Mouse (Mus musculus): ENCODE measurements around the gene Prcd. TPM values are rescaled to one million over a fixed set of nuclear protein-coding genes. Genes with fewer than 3 reads are reported as not detected.
"Not testable (repeated sequence)": the region's sequence is repeated elsewhere in the genome, so short reads cannot be mapped to it uniquely, and the experiment has no call there.

Prcd gene
- polyA plus RNA-seq, 1 experiment from 2014 or later = 1.7 TPM

GRCm38 (mm10) chr11:116674616-116675379 is 21.5 kb downstream of the Prcd start:
- 62% methylated on average over 7 of the region's 7 CpGs for WGBS
- H3K4me2 ChIP-seq (ENCODE audit: low read length) = no peak overlapping the region
- no peaks in the 10 kb centered on the region for H3K9me3 ChIP-seq (replicated peaks; ENCODE audit: control insufficient read depth, low read length)
- no peaks in the 10 kb centered on the region for H3K27me3 ChIP-seq (replicated peaks; ENCODE audit: control insufficient read depth, insufficient read depth, low read length)
- H3K27ac ChIP-seq (ENCODE audit: low read depth, low read length) = no peak overlapping the region
- no peak overlapping the region for H3K9ac ChIP-seq (ENCODE audit: low read length)
- peaks cover 9% of the 10 kb centered on the region for H3K4me1 ChIP-seq (ENCODE audit: control insufficient read depth, insufficient read depth, low read length)
- DNase-seq (ENCODE audit: low spot score) (no peak), ATAC-seq (no peak)
- H3K4me3 ChIP-seq (ENCODE audit: low read depth, low read length) = no peak overlapping the region
- H3K36me3 ChIP-seq (ENCODE audit: control insufficient read depth, insufficient read depth, low read length) = peaks cover 63% of the 10 kb centered on the region

DNA sequence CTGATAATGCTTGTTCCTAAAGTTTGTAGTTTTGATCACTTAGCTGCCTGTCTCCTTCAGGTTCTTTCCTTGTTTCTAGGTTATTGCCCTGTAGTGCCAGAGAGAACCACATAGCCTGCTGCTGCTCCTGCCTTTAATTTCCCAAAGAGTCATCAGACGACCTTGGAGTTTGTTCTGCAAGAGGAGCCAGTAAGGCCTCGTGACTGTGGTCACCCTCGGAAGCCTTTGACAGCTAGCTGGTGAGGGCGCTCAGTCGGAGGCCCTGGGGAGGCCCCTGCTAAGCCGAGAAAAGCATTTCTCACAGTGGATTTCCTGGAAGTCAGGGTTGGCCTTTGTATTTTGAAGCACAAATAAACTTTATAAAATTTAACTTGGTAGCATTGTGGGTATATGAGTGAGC is 22.1 kb downstream of the Prcd start:
- H3K4me3 ChIP-seq (ENCODE audit: low read depth, low read length); H3K9me3 ChIP-seq (replicated peaks; ENCODE audit: control insufficient read depth, low read length); H3K27me3 ChIP-seq (replicated peaks; ENCODE audit: control insufficient read depth, insufficient read depth, low read length); ATAC-seq; H3K9ac ChIP-seq (ENCODE audit: low read length); H3K4me2 ChIP-seq (ENCODE audit: low read length); H3K27ac ChIP-seq (ENCODE audit: low read depth, low read length); DNase-seq (ENCODE audit: low spot score); H3K4me1 ChIP-seq (ENCODE audit: control insufficient read depth, insufficient read depth, low read length): not testable (repeated sequence)
- H3K36me3 ChIP-seq (ENCODE audit: control insufficient read depth, insufficient read depth, low read length) = peaks cover 63% of the 10 kb centered on the region
- WGBS = 86% methylated on average over 6 of the region's 6 CpGs

DNA sequence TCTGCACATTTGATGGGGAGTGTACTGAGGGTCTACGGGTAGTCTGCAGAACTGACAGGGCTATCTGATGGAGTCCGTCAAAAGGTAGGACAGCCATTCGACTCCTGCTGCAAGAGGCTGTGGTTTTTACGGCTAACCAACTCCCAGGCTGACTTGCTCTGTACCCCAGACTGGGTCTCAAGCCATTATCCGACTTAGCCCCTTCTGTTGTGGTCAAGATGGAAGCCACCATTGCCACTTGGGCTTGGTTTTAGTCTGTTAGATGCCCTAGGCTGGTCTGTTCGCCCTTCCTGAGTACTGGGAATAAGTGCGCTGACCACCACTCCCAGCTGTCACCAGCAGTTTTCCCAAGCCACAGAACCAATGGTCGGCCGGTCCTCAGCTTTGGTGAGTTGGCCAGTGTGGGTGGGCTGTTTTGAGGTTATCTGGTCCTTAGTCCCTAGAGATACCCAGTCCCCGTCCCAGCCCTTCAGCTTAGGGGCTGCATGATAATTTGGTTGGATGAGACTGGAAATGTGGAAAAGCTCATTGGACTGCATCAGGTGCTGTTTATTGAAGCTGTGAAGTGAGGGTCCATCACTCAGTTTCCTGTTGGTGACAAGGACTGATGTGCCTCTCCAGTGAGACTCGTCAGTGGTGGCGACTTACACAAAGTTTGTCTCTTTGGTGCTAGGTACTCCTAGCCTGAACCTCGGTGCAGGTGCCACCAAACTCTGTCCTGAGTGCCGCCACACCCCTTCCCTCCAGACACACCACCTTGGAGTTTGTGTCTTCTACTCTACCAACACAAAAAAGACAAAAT is 23.0 kb downstream of the Prcd start:
- WGBS = 94% methylated on average over 14 of the region's 14 CpGs
- no peaks in the 10 kb centered on the region for H3K9me3 ChIP-seq (replicated peaks; ENCODE audit: control insufficient read depth, low read length)
- ATAC-seq = no peak
- no peaks in the 10 kb centered on the region for H3K27me3 ChIP-seq (replicated peaks; ENCODE audit: control insufficient read depth, insufficient read depth, low read length)
- H3K27ac ChIP-seq (ENCODE audit: low read depth, low read length) = no peak overlapping the region
- H3K4me3 ChIP-seq (ENCODE audit: low read depth, low read length) = no peak overlapping the region
- no peak overlapping the region for H3K4me2 ChIP-seq (ENCODE audit: low read length)
- H3K36me3 ChIP-seq (ENCODE audit: control insufficient read depth, insufficient read depth, low read length) = peaks cover 69% of the 10 kb centered on the region
- H3K4me1 ChIP-seq (ENCODE audit: control insufficient read depth, insufficient read depth, low read length) = peaks cover 9% of the 10 kb centered on the region
- no peak overlapping the region for H3K9ac ChIP-seq (ENCODE audit: low read length)
- no peak for DNase-seq (ENCODE audit: low spot score)

DNA sequence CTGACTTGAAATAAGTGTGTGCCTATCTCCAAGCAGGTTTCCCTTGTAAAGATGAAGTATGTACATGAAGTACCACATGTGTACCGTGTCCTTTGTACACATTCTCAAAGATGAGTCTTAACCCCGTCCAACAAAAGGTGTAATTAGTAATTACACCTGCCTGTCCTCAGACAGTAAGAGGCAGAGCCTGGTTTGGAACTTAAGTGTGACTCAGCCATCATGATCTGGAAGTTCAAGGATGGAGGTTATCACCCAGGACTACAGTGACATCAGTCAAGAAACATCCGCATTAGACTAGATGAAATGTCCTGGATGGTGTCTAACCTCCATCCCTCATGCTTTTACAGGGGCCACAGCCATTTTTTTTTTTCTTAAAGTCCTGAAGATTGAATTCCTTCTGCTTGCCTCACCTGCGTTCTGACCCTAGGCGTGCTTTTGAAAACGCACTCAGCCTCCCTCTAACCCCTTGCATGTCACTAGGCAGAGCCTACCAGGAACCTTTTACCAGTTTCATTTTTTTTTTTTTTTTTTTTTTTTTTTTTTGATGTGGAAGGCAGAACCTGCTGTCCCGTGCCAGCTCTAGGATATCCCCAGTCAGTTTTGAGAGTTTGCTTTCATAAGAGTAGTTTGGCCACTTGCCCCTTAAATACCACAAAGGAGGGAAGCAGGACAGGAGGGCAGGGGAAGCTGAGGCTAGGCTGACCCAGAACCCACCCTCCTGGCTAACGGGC is 24.5 kb downstream of the Prcd start:
- peaks cover 77% of the 10 kb centered on the region for H3K36me3 ChIP-seq (ENCODE audit: control insufficient read depth, insufficient read depth, low read length)
- WGBS = 84% methylated on average over 8 of the region's 8 CpGs
- ATAC-seq = no peak

GRCm38 (mm10) chr11:116679148-116679547 is 25.8 kb downstream of the Prcd start:
- 95% methylated on average over 6 of the region's 6 CpGs for WGBS
- Histone ChIP-seq H3K27me3 (replicated peaks; ENCODE audit: control insufficient read depth, insufficient read depth, low read length) (no peaks in the 10 kb centered on the region), H3K9me3 (replicated peaks; ENCODE audit: control insufficient read depth, low read length) (no peaks in the 10 kb centered on the region), H3K36me3 (ENCODE audit: control insufficient read depth, insufficient read depth, low read length) (peaks cover 64% of the 10 kb centered on the region), H3K27ac (ENCODE audit: low read depth, low read length) (no peak overlapping the region), H3K4me3 (ENCODE audit: low read depth, low read length) (no peak overlapping the region), H3K4me2 (ENCODE audit: low read length) (no peak overlapping the region), H3K9ac (ENCODE audit: low read length) (no peak overlapping the region), H3K4me1 (ENCODE audit: control insufficient read depth, insufficient read depth, low read length) (no peaks in the 10 kb centered on the region)
- no peak for DNase-seq (ENCODE audit: low spot score)
- ATAC-seq = no peak

More for the DNA sequence above, 24.5 kb downstream of the Prcd start:
- H3K4me1 ChIP-seq (ENCODE audit: control insufficient read depth, insufficient read depth, low read length) = peaks cover 3% of the 10 kb centered on the region
- DNase-seq (ENCODE audit: low spot score) = no peak
- no peak overlapping the region for H3K27ac ChIP-seq (ENCODE audit: low read depth, low read length)
- H3K9ac ChIP-seq (ENCODE audit: low read length) = no peak overlapping the region
- no peak overlapping the region for H3K4me3 ChIP-seq (ENCODE audit: low read depth, low read length)
- H3K27me3 ChIP-seq (replicated peaks; ENCODE audit: control insufficient read depth, insufficient read depth, low read length) = no peaks in the 10 kb centered on the region
- H3K9me3 ChIP-seq (replicated peaks; ENCODE audit: control insufficient read depth, low read length) = no peaks in the 10 kb centered on the region
- no peak overlapping the region for H3K4me2 ChIP-seq (ENCODE audit: low read length)

DNA sequence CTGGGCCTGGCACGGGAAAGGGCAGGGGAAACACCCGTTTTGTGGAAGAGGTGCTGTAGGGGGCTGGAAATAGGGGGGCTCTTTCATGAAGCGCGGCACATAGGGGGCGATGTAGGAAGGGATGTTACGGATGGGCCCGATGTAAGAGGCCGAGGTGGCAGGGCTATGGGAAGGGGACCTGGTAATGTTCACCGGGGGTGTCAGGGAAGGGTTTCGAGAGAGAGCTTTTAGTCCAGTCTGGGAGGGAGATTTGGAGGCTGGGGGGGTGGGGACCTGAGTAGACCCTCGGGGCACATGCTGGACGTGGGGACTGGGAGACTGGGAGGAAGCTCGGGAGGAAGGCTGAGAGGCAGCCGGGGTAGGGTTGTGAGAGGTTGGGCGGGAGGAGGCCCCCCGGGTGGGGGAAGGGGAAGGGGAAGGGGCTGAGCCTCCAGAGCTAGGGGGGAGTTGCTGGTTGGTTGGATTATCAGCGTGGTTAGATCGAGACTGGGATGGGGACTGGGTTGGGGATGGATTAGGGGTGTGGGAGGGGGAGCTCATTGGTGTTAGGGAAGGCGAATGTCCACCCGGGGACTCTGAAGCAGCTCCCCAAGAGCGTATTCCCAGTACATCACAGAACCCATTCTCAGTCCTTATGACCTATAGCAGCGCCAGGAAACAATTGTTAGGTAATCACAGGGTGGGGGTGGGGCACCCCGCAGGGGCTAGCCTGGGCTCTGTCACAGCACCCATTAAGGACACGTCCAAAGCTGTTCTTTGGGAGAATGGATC is 27.2 kb downstream of the Prcd start:
- H3K9ac ChIP-seq (ENCODE audit: low read length) = no peak overlapping the region
- no peak overlapping the region for H3K27ac ChIP-seq (ENCODE audit: low read depth, low read length)
- H3K4me1 ChIP-seq (ENCODE audit: control insufficient read depth, insufficient read depth, low read length) = no peaks in the 10 kb centered on the region
- H3K4me3 ChIP-seq (ENCODE audit: low read depth, low read length) = no peak overlapping the region
- no peaks in the 10 kb centered on the region for H3K27me3 ChIP-seq (replicated peaks; ENCODE audit: control insufficient read depth, insufficient read depth, low read length)
- no peak for ATAC-seq
- DNase-seq (ENCODE audit: low spot score) = no peak
- H3K9me3 ChIP-seq (replicated peaks; ENCODE audit: control insufficient read depth, low read length) = no peaks in the 10 kb centered on the region
- 77% methylated on average over 24 of the region's 24 CpGs for WGBS
- peaks cover 51% of the 10 kb centered on the region for H3K36me3 ChIP-seq (ENCODE audit: control insufficient read depth, insufficient read depth, low read length)
- no peak overlapping the region for H3K4me2 ChIP-seq (ENCODE audit: low read length)

DNA sequence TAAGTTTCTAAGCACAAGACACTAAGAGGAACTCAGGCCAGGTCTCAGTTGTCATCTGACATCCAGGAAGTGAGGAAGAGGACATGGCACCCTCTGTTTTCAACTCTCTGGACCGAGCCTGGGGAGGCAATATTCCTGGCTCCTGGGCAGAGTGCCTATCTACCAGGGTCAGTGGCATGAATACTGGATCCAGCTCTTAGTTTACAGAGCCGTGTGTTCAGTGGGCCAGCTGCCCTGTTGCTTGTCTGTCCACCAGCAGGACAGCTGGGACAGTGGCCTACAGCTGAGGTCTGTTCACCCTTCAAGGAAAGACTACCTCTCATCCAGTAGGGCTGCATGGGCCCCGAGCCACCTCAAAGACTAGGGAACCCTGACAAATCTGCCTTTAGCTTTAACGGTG is 27.8 kb downstream of the Prcd start:
- 78% methylated on average over 4 of the region's 4 CpGs for WGBS
- Histone ChIP-seq H3K4me1 (ENCODE audit: control insufficient read depth, insufficient read depth, low read length) (no peaks in the 10 kb centered on the region), H3K9ac (ENCODE audit: low read length) (no peak overlapping the region), H3K4me2 (ENCODE audit: low read length) (no peak overlapping the region), H3K27me3 (replicated peaks; ENCODE audit: control insufficient read depth, insufficient read depth, low read length) (no peaks in the 10 kb centered on the region), H3K36me3 (ENCODE audit: control insufficient read depth, insufficient read depth, low read length) (peaks cover 47% of the 10 kb centered on the region), H3K9me3 (replicated peaks; ENCODE audit: control insufficient read depth, low read length) (no peaks in the 10 kb centered on the region), H3K27ac (ENCODE audit: low read depth, low read length) (no peak overlapping the region), H3K4me3 (ENCODE audit: low read depth, low read length) (no peak overlapping the region)
- no peak for ATAC-seq
- no peak for DNase-seq (ENCODE audit: low spot score)

DNA sequence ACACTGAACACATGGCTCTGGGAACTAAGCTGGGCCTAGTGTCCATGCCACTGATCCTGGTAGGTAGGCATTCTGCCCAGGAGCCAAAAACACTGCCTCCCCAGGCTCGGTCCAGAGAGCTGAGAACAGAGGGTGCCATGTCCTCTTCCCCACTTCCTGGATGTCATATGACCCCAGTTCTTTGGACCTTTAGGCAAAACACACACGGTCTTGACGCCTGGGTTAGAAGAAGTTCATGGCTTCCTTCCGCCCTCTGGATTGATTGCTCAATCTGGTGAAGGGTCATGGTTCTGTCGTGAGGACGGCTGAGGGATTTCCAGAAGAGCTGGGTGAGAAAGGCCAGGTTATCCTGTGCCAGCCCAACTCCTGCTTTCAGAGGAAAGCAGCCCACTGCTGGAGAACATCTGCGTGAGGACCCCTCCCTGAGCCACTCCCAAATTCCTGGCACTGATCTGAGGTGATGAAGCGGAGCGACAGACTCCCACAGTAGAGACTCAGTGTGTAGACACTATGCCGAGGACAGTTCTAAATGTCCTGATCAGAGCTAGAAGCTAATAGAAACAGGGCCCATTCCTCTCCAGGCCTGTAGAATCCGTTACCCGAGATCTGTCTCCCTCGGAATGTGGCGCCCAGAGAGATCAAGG is 29.3 kb downstream of the Prcd start:
- H3K36me3 ChIP-seq (ENCODE audit: control insufficient read depth, insufficient read depth, low read length) = peaks cover 32% of the 10 kb centered on the region
- no peak for ATAC-seq
- WGBS = 86% methylated on average over 14 of the region's 14 CpGs

More for the DNA sequence above, 29.3 kb downstream of the Prcd start:
- Histone ChIP-seq H3K27ac (ENCODE audit: low read depth, low read length) (no peak overlapping the region), H3K4me2 (ENCODE audit: low read length) (no peak overlapping the region), H3K27me3 (replicated peaks; ENCODE audit: control insufficient read depth, insufficient read depth, low read length) (no peaks in the 10 kb centered on the region), H3K9ac (ENCODE audit: low read length) (no peak overlapping the region), H3K4me1 (ENCODE audit: control insufficient read depth, insufficient read depth, low read length) (no peaks in the 10 kb centered on the region), H3K9me3 (replicated peaks; ENCODE audit: control insufficient read depth, low read length) (no peaks in the 10 kb centered on the region), H3K4me3 (ENCODE audit: low read depth, low read length) (no peak overlapping the region)
- DNase-seq (ENCODE audit: low spot score) = no peak

Data from forebrain, embryonic 14.5 days (tissue).